Mouse (Mus musculus) megakaryocyte, adult 5-6 weeks (primary cell): Measurements from ENCODE around the gene Glod4. TPM values are rescaled to one million over a fixed set of nuclear protein-coding genes. Genes with fewer than 3 reads are reported as not detected.

Experiments
- ATAC-seq: 2 replicates; pipeline ENCODE4 v1.8.0; 2016; ENCODE audit warnings: mild to moderate bottlenecking, inconsistent platforms; ENCODE audit not compliant: poor library complexity, severe bottlenecking
- total RNA-seq, 2 experiments: library from RNA; stranded (forward) in 1 of 2; stranded (reverse) in 1 of 2; fragments of 153-499, 151-499 nt in 1 of 2; fragments of 221-1000, 200-1000 nt in 1 of 2; gene quantifications; 2 replicates each; pipeline versions ENCODE4 v1.2.3 to v1.2.4; 2015 to 2017

The Glod4 gene
- total RNA-seq, 2 experiments from 2014 or later = 63.4 to 159 TPM

DNA sequence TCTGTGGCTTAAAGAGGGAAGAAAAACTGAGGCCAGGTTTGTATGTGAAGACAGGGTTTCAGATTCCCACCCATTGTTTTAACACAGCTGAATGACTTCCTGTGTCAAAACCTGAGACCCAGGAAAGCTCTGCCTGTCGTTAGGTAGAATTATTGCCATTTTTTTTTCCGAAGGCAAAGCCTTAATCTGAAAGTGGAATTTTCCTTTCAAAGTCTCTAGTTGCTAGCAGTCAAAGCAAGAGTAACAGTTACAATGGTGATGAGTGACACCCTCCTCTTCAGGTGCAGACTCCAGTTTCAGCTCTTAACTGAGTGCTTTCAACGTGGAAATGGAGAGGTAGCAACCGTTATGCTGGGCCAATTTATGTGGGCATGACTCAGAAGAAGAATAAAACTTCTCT lies 92.5 kb downstream of the Glod4 start:
- no peak for ATAC-seq

DNA sequence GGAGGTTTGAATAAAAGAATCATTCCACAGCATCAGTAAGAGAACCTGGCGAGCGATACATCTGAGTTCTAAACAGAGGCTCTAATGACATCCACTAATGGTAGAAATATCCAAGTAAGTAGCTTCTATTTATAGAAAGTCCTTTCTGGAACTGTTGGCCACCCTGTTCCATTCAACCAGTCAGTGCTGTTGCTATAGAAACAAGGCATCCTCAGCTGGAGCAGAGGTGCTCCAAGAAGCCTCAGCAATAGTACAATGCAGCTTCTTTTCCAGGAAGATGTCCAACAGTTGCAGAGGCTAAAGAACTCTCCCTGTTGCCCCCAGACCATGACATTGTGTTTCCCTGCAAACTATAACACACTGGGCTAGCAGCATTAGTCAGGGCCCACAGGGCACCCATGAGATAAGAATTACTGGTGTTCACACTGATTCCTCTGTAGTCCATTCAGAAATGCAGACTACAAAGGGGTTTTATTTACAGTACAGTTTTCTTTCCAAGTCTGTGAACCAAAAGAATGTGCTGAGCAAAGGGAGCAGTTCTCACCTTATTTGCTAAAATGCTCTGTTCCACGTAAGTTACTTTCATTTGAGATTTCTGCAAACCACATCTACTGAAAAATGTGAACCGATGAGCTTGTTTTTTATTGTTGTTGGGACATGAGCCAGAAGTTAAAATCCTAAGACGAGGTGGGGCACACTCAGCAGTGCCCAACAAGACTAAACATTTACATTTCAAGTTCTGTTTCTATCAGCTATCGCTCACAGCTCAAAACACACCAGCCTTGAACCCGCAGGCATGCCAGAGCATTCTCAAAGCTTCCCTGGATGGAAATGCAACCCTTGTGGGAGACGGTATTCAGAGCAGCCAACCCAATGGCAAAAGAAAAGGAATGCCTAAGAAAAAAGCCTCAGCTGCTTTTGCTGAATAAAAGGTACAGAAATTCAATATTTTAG lies 95.2 kb downstream of the Glod4 start:
- no peak for ATAC-seq

DNA sequence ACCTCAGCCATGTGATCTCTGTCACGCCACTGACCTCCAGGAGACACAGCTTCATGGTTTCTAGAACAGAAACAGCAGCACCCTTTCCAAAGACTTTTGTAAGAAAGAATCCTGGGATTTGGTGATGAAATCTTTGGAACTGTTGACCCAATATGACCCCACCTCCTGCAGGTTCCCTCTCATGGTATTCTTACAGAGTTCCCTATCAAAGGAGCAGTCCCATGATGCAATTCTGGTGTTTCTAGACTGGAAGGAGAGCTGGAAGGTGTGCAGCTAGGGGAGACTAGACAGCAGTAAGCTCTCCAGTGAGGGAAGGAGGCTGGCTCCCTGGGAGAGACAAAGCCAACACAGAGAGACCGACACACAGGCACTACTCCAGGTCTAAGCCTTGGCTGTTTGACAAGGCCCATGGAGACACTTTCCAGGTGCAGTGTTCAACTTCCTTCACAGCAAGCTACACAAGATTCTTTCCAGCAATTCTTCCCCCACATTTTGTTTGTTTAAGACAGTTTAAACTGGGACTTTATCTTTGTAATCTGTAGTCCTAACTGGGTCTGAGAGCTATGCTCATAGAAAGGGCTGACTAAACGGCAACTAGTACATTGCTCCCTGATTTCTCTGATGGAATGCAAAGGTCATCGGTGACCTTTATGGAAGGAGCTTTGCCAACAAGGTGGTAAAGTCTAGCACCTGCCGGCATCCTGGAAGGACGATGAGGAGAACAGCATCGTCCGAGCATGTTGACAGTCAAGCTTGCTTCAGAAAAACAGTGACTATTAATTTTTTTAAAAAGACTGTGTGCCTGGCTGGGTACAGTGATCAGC lies 97.1 kb downstream of the Glod4 start:
- no peak for ATAC-seq

DNA sequence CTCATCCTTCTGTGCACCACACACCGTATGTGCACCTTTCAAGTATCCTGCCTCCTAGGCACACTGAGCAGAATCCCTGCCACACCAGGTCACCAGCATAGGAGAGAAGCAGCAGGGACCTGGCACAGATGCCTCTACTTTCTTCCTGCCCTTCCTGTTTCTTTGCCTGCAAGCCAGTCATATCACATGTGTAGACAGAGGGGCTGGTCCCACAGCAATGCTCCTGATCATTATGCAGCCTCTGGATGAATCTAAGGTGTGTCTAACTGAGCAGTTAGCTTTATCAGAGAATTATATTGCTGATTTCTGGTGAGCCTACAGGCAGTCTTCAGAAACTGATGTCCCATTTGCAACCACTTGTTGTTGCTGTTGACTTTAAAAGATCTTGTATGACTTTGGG lies 98.4 kb downstream of the Glod4 start:
- ATAC-seq = no peak

DNA sequence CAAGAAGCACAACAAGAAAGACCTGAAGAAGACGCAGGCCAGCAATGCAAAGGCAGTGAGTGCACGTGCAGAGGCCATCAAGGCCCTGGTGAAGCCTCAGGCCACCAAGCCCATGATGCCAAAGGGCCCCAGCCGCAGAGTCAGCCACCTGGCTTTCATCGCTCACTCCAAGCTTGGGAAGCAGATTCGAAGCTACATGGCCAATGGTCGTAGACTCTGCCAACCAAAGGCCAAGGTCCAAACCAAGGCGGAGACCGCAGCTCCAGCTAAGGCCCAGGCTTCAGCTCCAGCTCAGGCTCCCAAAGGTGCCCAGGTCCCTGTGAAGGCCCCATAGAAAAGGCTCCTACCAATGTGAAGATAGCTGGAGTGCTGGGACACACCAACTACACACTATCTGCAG lies 99.1 kb downstream of the Glod4 start:
- no peak for ATAC-seq

DNA sequence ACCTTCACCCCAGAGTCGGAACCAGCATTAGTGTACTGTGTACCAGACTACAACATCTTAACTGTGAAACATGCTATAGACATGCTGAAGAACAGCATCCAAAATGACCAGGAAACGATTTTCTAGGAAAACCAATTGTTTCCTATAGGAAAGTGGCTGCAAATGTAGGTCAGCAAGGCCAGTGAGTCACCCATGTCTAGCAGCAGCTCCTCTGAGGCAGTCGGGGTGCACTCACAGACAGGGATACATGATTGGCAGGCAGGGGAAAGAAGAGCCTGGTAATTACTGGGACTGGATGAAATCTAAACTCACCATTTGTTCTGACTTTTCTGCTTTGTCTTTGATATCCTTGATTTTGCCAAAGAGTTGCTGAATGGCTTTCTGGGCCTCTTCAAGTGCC lies 105.5 kb downstream of the Glod4 start:
- no peak for ATAC-seq

DNA sequence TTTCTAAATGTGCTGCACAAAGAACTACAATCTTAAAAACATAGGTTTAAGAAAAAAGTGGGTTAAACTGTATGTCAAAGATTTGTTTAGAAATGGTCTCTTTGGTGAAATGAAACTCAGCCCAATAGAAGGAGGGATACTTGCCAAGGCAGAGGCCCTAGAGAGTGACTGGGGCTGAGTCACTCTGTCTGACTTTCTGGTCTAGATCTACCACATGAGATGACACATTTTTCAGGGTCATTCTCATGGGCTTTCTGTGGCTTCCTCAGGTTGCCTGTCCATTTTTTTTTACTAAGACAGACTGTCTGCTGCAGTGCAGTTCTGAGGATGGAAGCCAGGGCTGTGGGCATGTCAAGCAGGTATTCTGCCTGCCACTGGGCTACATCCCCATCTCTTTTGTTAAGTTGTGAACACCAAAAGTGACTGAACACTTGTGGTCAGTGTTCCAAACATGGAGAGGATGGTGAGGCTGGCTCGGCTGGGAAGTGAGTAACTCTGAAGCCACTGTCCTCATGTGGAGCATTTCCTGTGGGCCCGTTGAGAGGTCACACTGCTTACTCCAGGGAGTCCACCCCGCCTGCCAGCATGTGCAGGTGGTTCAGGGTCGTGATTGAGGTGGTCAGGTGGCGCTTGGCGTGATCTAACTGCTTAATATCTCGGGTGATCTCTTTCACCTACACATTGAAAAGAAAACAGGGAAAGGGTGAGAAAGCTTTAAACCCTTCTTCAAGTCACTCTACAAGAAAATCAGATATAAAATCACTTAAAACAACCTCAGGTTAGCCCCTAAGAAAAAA lies 107.7 kb downstream of the Glod4 start:
- no peak for ATAC-seq

DNA sequence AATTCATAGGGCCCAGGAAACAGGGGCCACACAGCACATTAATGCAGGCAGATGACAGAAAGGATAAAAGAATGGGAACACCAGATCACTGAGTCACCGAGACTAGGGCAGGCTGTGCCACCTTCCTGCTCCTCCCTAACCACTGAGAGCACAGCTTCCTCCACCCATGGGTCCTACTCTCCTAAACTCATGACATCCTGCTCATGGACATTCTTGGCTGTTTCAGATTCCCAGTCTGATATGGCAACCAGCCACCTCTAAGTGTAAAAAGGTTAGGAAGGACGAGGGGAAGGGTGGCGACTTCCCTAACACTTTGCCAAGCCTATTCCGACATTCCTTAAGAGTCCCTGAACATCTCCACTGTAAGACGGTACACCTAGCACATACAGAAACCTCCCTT lies 112.7 kb downstream of the Glod4 start:
- no peak for ATAC-seq

DNA sequence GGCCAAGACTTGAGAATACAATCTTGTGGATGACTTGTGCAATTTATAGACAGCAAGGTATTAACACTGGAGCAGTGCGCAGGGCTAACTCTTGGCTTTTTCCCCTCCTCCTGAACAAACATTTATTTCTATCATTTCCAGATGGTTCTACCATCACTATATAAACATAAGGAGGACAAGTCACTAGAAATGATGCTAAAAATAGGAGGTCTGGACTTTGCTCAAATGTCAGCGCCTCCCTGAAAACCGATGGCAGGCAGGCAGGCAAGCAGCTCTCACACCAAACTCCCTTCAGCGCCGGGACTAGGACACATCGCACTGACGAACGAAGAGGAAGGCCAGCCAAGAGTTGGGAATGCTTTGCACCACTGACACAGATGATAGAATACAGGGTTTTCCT lies 118.1 kb downstream of the Glod4 start:
- ATAC-seq = no peak

DNA sequence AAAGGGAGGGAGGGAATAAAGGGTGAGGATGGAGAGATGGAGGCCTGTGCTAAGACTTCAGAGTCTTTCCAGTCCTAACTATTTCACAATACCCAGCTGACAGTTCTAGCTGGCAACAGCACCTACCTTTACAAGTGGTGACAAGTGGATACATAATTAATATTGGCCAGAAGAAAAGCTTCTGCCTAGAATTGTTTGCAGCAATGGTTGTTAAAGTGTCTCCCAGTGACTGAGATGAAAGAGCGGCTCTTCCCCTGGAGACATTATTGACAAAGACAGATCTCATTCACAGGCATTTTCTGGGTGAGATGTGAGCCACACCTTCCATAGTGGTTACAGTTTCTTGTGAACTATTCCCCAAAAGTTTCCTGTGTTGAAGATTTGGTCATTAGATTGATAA lies 120.0 kb downstream of the Glod4 start:
- no peak for ATAC-seq

DNA sequence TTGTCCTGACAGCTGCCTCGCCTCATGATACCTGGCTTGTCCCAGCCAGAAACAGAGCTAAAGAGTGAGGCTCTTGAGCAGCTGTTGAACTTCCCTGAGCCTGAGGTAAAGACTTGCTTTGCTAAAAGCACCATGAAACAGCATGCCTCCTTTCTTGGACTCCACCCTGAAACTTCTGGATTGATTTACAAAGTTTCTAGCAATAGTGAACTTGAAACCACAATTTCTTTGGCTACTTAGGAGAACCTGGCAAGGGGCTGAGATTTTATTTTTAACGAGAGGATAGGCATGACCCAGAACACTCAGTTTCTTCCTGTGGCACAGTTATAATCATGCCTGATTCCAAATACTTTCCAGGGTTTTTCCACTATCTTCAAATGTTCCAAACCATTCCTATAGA lies 121.0 kb downstream of the Glod4 start:
- ATAC-seq = no peak

DNA sequence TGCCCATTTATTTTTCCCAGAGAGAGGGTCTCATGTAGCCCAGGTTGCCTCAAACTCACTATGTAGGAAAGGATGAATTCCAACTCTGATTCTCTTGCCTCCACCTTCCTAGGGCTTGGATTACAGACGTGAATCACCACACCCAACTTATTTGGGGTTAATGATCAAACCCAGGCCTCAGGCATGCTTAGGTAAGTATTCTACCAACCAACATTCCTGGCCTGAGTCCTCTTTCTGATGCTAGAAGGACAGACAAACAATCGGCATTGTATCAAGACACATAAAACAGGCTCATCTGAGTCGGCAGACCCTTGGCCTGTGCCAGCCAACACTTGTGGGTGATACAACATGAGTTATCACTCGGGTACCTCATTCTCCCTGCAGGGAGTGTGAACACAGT lies 122.4 kb downstream of the Glod4 start:
- ATAC-seq = no peak

DNA sequence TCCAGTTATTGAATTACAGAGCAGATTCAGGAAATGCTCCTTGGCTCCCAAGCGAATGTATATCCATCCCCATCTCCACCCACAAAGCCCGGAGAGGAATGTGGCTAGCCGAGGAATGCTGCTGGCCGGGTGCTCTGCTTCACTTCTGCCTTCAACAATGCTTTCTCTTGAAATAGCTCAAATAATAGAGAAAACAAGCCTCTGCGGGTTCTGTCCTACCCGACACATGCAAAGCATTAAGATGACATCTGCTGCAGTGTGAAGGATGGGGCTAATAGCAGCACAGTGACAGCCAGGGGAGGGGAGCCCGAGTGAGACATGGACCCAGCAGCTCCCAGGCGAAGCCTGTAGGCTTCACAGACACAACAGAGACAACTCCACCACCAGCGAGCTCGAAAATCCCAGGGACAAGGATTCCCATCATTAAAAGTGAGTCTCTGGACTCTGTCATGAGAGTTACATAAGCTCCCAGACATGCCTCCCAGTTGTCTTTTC lies 123.1 kb downstream of the Glod4 start:
- no peak for ATAC-seq

DNA sequence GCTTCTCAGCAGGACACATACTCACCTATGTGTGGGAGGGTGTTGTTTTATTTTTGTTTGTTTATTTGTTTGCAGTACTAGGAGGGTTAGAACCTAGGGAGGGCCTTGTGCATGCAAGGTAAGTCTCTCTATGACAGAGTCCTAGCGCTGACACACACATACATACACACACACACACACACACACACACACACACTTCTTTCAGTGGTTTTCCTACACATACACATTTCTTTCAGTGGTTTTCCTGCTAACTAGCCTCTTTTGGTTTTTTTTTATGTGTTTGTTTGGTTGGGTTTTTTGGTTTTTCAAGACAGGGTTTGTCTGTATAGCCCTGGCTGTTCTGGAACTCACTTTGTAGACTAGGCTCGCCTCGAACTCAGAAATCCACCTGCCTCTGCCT lies 133.1 kb downstream of the Glod4 start:
- no peak for ATAC-seq

DNA sequence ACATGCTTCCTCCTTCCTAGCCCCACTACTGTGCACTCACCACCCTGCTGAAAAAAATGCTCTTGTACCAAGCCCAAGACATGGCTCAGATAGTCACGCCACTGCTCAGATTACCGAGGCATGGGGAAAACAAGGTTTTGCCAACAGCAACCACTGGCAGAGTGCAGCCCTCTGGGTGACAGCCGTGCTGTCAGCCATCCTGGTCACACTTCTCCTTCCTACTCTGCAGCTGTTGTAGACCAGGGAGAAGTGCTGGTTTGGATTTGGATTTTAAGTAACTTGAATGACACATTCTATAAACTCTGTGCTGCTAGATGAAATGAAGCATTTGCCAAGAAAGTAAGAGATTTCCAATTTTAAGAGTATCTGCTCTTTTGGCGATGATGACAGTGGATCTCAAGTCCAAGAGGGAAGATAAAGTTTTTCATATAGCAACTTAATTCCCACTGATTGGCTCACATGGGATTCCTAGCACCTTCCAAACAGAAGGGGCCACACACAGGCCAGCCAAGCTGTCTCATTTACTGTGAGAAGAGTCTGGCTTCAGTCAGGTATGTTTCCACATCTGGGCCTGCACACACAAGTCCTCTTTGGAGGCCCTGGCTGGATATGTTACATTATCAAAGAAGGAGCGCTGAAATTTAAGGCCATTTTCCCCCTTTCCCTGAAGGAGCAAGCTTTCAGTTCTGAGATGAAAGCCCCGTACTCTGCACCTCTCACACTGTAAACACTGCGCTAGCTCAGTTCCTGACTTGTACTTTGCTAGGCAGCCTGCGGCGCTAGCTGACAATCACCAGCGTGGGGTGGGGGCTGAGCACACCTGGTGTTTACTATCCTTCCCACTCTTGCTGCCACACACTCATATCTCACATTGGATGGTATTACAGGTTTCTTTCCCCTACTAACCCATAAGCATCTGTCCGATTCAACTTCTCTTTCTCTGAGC lies 136.7 kb downstream of the Glod4 start:
- ATAC-seq = no peak

DNA sequence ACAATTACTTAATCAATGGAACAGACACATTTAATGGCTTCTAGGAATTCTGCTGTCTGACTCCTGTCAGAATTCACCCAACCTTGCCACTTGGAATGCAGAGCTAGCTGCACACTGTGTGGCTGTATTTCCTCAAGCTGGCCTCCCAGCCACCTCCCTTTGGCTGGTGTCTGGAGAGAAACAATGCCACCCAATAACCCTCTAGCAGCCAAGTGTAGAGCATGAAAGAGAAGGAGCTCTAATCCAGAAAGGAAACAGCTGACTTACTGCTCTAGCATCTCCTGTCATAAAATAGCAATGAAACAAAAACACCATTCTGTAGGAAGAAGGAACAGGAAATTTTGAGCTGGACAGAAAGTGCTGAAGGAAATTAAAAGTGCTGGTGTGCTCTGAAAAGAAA lies 142.4 kb downstream of the Glod4 start:
- no peak for ATAC-seq

DNA sequence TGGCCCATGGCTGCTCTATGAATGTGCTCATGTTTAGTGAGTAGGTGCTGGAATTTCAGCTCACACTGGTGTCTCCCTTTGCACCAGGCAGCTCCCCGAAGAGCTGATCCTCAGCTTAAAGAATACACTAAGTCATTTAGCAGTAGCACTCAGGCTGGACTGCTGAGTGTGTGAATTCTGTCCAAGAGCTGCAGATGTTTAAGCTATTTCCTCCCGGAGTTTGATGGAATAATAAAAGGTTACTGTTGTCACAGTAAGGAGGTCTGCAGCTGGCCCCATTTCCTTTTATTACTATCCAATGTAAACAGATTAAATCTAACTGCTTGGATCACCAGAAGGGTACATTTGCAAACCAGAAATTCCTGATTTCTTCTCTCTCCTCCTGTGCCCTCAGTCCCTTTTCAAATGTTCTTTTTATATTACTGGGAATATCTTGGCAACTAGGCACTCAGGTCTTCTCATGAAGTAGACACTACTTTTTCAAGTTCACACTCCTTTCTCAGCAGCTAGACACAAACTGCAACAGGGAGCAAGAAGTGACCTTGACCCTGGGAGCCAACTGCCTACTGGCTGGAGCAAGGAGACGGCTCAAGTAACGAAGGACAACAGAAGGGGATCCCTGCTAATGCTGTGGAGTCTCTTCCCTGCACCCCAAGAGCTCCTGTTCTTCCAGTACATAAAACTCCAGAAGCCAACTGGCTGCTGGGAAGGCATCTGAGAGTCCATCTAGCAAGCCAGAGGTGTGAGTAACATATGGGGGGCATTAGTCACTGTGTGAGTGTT lies 144.1 kb downstream of the Glod4 start:
- no peak for ATAC-seq

DNA sequence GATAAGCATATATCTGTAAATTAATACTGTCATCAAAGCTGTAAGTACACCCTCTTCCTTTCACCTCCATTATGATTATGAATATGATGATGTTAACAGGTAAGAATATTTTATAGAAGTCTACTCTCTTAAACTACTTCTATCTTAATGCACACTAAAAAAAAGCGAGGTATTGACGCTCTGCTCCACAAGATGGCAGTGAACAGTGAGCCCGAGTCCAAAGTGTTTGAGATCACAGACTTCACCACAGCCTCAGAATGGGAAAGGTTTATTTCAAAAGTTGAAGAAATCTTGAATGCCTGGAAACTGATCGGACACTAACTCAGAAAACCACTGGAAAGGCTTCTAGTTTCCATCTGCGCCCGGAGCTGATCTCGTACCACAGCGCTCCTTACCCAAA lies 149.9 kb downstream of the Glod4 start:
- ATAC-seq = no peak

DNA sequence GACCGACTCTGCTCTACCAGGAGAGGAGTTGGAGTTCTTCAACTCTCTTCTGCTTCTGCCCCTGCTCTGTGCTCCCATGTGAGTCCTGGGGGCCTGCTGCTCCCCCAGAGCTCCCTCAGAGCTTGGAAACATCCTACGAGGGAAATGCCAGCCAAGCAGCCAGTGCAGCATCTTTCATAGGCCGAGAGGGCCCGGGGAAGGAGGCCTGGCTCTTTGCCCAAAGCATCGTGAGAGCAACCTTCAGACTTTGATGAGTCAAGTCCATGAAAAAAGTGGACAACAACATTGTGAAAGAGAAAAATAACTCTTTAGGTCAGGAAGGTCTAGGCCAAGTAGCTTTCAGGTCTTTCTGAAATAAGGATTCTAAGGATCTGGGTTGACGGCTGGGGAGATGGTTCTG lies 153.7 kb downstream of the Glod4 start:
- ATAC-seq = no peak
